Mouse (Mus musculus) splenic B cell, adult 2 months (primary cell): Measurements from ENCODE around the gene Large2.
A peak's percentile ranks its signal among the peaks of the same experiment; 100 is the strongest.

Source experiments
- DNase-seq: peaks from one replicate; pipeline ENCODE4 v3.0.0-alpha.2; 2011; ENCODE audit warnings: low read depth, low spot score
- H3K27me3 ChIP-seq: 2 replicates; pipeline ENCODE4 v1.6.1; 2012; ENCODE audit warnings: mild to moderate bottlenecking, low read length, moderate library complexity, mixed read lengths; ENCODE audit not compliant: control insufficient read depth, poor library complexity, insufficient read depth, severe bottlenecking
- H3K36me3 ChIP-seq: 2 replicates; pipeline ENCODE4 v1.6.1; 2012; ENCODE audit warnings: mild to moderate bottlenecking, low read length, moderate library complexity, mixed read lengths; ENCODE audit not compliant: control insufficient read depth, poor library complexity, insufficient read depth, severe bottlenecking

Gene Large2

GRCm38 (mm10) chr2:92385113-92386051 lies 10.7 kb upstream of the Large2 start:
- no peak for DNase-seq
- Histone ChIP-seq H3K27me3 (no peaks in the 10 kb centered on the region), H3K36me3 (no peaks in the 10 kb centered on the region; the same call in 1 of the 2 replicates)

GRCm38 (mm10) chr2:92384101-92384500 lies 9.4 kb upstream of the Large2 start:
- Histone ChIP-seq H3K36me3 (peaks cover 1% of the 10 kb centered on the region), H3K27me3 (no peaks in the 10 kb centered on the region)
- DNase-seq = no peak

- Histone ChIP-seq H3K36me3 (peaks cover 6% of the 10 kb centered on the region), H3K27me3 (no peaks in the 10 kb centered on the region)
- no peak for DNase-seq
These were observed 8.1 kb upstream of the Large2 start for GRCm38 (mm10) chr2:92382759-92383158.

GRCm38 (mm10) chr2:92381901-92382588 lies 7.4 kb upstream of the Large2 start, which contains the start of gene 1700029I15Rik:
TSS of gene 1700029I15Rik (plus strand) at chr2:92382538.
- no peak for DNase-seq
- H3K27me3 ChIP-seq = no peaks in the 10 kb centered on the region
- peaks cover 6% of the 10 kb centered on the region for H3K36me3 ChIP-seq

- Histone ChIP-seq H3K36me3 (peaks cover 6% of the 10 kb centered on the region), H3K27me3 (no peaks in the 10 kb centered on the region)
- DNase-seq = no peak
These were observed 6.5 kb upstream of the Large2 start for GRCm38 (mm10) chr2:92381161-92381560.

- DNase-seq = no peak
- H3K36me3 ChIP-seq = peaks cover 6% of the 10 kb centered on the region
- H3K27me3 ChIP-seq = no peaks in the 10 kb centered on the region
These were observed 5.9 kb upstream of the Large2 start for GRCm38 (mm10) chr2:92380495-92381050.

- no peaks in the 10 kb centered on the region for H3K27me3 ChIP-seq
- H3K36me3 ChIP-seq = peaks cover 6% of the 10 kb centered on the region
- DNase-seq = peak; percentile 46
These were observed 5.3 kb upstream of the Large2 start for GRCm38 (mm10) chr2:92379783-92380494.

GRCm38 (mm10) chr2:92377320-92377719 lies 2.7 kb upstream of the Large2 start:
- DNase-seq = no peak
- H3K36me3 ChIP-seq = peaks cover 6% of the 10 kb centered on the region
- H3K27me3 ChIP-seq = no peaks in the 10 kb centered on the region

- no peak for DNase-seq
- Histone ChIP-seq H3K36me3 (peaks cover 6% of the 10 kb centered on the region), H3K27me3 (no peaks in the 10 kb centered on the region)
These were observed 1.6 kb upstream of the Large2 start for GRCm38 (mm10) chr2:92376300-92376699.

- no peak for DNase-seq
- peaks cover 6% of the 10 kb centered on the region for H3K36me3 ChIP-seq
- H3K27me3 ChIP-seq = no peaks in the 10 kb centered on the region
These were observed 1.1 kb upstream of the Large2 start for GRCm38 (mm10) chr2:92375788-92376187.

GRCm38 (mm10) chr2:92375099-92375623 lies 492 bp upstream of the Large2 start:
- DNase-seq = peak; percentile 97
- H3K27me3 ChIP-seq = no peaks in the 10 kb centered on the region

GRCm38 (mm10) chr2:92373437-92373813 lies 1.2 kb downstream of the Large2 start:
- DNase-seq = no peak
- no peaks in the 10 kb centered on the region for H3K27me3 ChIP-seq

More at GRCm38 (mm10) chr2:92375099-92375623, 492 bp upstream of the Large2 start:
- peaks cover 6% of the 10 kb centered on the region for H3K36me3 ChIP-seq

GRCm38 (mm10) chr2:92372767-92373436 lies 1.8 kb downstream of the Large2 start:
- DNase-seq = no peak
- H3K27me3 ChIP-seq = no peaks in the 10 kb centered on the region
- H3K36me3 ChIP-seq = no peaks in the 10 kb centered on the region

More at GRCm38 (mm10) chr2:92373437-92373813, 1.2 kb downstream of the Large2 start:
- no peaks in the 10 kb centered on the region for H3K36me3 ChIP-seq
